Mouse (Mus musculus) hindbrain, embryonic 13.5 days (tissue): ENCODE measurements around the gene Lrp11. TPM values are rescaled to one million over a fixed set of nuclear protein-coding genes. Genes with fewer than 3 reads are reported as not detected.
"Not testable (repeated sequence)": the region's sequence is repeated elsewhere in the genome, so short reads cannot be mapped to it uniquely, and the experiment has no call there.

Experiments used
- ATAC-seq: fragments of 200-750 bp; cut with Nextera tagmentation; 2 replicates; pipeline ENCODE4 v1.8.0; 2017; ENCODE audit warnings: moderate TSS enrichment; ENCODE audit not compliant: low FRiP score
- H3K27ac ChIP-seq: fragments of 300-500 bp; sonication (generic); 2 replicates; pipeline ENCODE4 v1.5.1; 2015; ENCODE audit warnings: inconsistent platforms, mild to moderate bottlenecking, moderate library complexity
- H3K27me3 ChIP-seq: fragments of 300-500 bp; sonication (generic); 2 replicates; pipeline ENCODE4 v1.6.1; 2015; ENCODE audit warnings: mild to moderate bottlenecking, inconsistent platforms
- H3K36me3 ChIP-seq: fragments of 300-500 bp; sonication (generic); 2 replicates; pipeline ENCODE4 v1.6.1; 2015; ENCODE audit warnings: mild to moderate bottlenecking, inconsistent platforms
- H3K4me1 ChIP-seq: fragments of 300-500 bp; sonication (generic); replicated peaks from 2 replicates; pipeline ENCODE4 v1.6.1; 2015; ENCODE audit warnings: inconsistent platforms
- H3K4me2 ChIP-seq: fragments of 300-500 bp; sonication (generic); 2 replicates; pipeline ENCODE4 v1.6.1; 2015; ENCODE audit warnings: inconsistent platforms, mild to moderate bottlenecking, moderate library complexity
- H3K4me3 ChIP-seq: fragments of 300-500 bp; sonication (generic); 2 replicates; pipeline ENCODE4 v1.5.1; 2015; ENCODE audit warnings: mild to moderate bottlenecking, inconsistent platforms
- H3K9ac ChIP-seq: fragments of 300-500 bp; sonication (generic); 2 replicates; pipeline ENCODE4 v1.6.1; 2015; ENCODE audit warnings: mild to moderate bottlenecking, inconsistent platforms
- H3K9me3 ChIP-seq: fragments of 300-500 bp; sonication (generic); 2 replicates; pipeline ENCODE4 v1.6.1; 2016; ENCODE audit warnings: inconsistent platforms
- WGBS: fragments of 180-500 bp; shearing (Covaris S2); methylation state at CpG from one replicate; pipeline ENCODE4 v1.1.7; 2015; 5-methylcytosine and 5-hydroxymethylcytosine counted together
- polyA plus RNA-seq: library from polyadenylated mRNA; unstranded; fragments of >200 nt; fragmentation: Nextera tagmentation; extraction: Ambion mirVana; gene quantifications from 2 replicates; pipeline ENCODE4 v1.2.1, GENCODE M21; 2015

Lrp11 gene
- polyA plus RNA-seq, 1 experiment from 2014 or later: 23.4 TPM

GRCm38 (mm10) chr10:7605168-7605567 is 15.6 kb downstream of the Lrp11 start:
- 74% methylated on average over 2 of the region's 2 CpGs for WGBS
- no peaks in the 10 kb centered on the region for H3K9me3 ChIP-seq
- ATAC-seq: no peak
- H3K9ac ChIP-seq: no peak overlapping the region
- peaks cover 27% of the 10 kb centered on the region for H3K36me3 ChIP-seq
- no peak overlapping the region for H3K4me2 ChIP-seq
- H3K27me3 ChIP-seq: no peaks in the 10 kb centered on the region
- H3K4me3 ChIP-seq: no peak overlapping the region
- no peaks in the 10 kb centered on the region for H3K4me1 ChIP-seq
- no peak overlapping the region for H3K27ac ChIP-seq

- Histone ChIP-seq H3K27me3 (no peaks in the 10 kb centered on the region), H3K4me3 (no peak overlapping the region), H3K4me1 (no peaks in the 10 kb centered on the region), H3K27ac (no peak overlapping the region), H3K36me3 (peaks cover 38% of the 10 kb centered on the region), H3K4me2 (no peak overlapping the region), H3K9ac (no peak overlapping the region), H3K9me3 (no peaks in the 10 kb centered on the region)
- no peak for ATAC-seq
- WGBS: 95% methylated on average over 2 of the region's 2 CpGs
Measured at GRCm38 (mm10) chr10:7606437-7606836, 16.8 kb downstream of the Lrp11 start.

- Histone ChIP-seq H3K9ac (no peak overlapping the region), H3K27ac (no peak overlapping the region), H3K27me3 (no peaks in the 10 kb centered on the region), H3K36me3 (peaks cover 36% of the 10 kb centered on the region), H3K4me1 (no peaks in the 10 kb centered on the region), H3K4me3 (no peak overlapping the region), H3K9me3 (no peaks in the 10 kb centered on the region), H3K4me2 (no peak overlapping the region)
- 93% methylated on average over 17 of the region's 17 CpGs for WGBS
- no peak for ATAC-seq
Measured at GRCm38 (mm10) chr10:7608611-7609010, 19.0 kb downstream of the Lrp11 start.

- Histone ChIP-seq H3K27me3 (no peaks in the 10 kb centered on the region), H3K36me3 (peaks cover 41% of the 10 kb centered on the region), H3K4me1 (no peaks in the 10 kb centered on the region), H3K27ac (no peak overlapping the region), H3K9me3 (peaks cover 5% of the 10 kb centered on the region), H3K4me2 (no peak overlapping the region), H3K9ac (no peak overlapping the region), H3K4me3 (no peak overlapping the region)
- WGBS: 63% methylated on average over 6 of the region's 6 CpGs
- ATAC-seq: no peak
Measured at GRCm38 (mm10) chr10:7611647-7612046, 22.0 kb downstream of the Lrp11 start.

GRCm38 (mm10) chr10:7612210-7612609 is 22.6 kb downstream of the Lrp11 start:
- H3K4me2 ChIP-seq, H3K27ac ChIP-seq, H3K4me3 ChIP-seq, H3K9me3 ChIP-seq, H3K27me3 ChIP-seq, H3K9ac ChIP-seq, ATAC-seq, H3K4me1 ChIP-seq: not testable (repeated sequence)
- peaks cover 47% of the 10 kb centered on the region for H3K36me3 ChIP-seq

- Histone ChIP-seq H3K9ac (no peak overlapping the region), H3K27me3 (no peaks in the 10 kb centered on the region), H3K27ac (no peak overlapping the region), H3K36me3 (peaks cover 33% of the 10 kb centered on the region), H3K4me1 (no peaks in the 10 kb centered on the region), H3K9me3 (peaks cover 5% of the 10 kb centered on the region), H3K4me3 (no peak overlapping the region), H3K4me2 (no peak overlapping the region)
- no peak for ATAC-seq
- 84% methylated on average over 8 of the region's 8 CpGs for WGBS
Measured at GRCm38 (mm10) chr10:7614834-7615233, 25.2 kb downstream of the Lrp11 start.

GRCm38 (mm10) chr10:7617146-7617545 is 27.5 kb downstream of the Lrp11 start:
- H3K4me2 ChIP-seq, H3K4me3 ChIP-seq, H3K27me3 ChIP-seq, ATAC-seq, H3K9ac ChIP-seq, H3K4me1 ChIP-seq, H3K27ac ChIP-seq, H3K9me3 ChIP-seq: not testable (repeated sequence)
- WGBS: 87% methylated on average over 11 of the region's 11 CpGs
- peaks cover 22% of the 10 kb centered on the region for H3K36me3 ChIP-seq

GRCm38 (mm10) chr10:7617556-7617955 is 28.0 kb downstream of the Lrp11 start:
- H3K4me1 ChIP-seq, ATAC-seq, H3K27ac ChIP-seq, H3K9ac ChIP-seq, H3K9me3 ChIP-seq, H3K4me3 ChIP-seq, H3K4me2 ChIP-seq, H3K27me3 ChIP-seq: not testable (repeated sequence)
- WGBS: 25% methylated on average over 3 of the region's 3 CpGs
- peaks cover 26% of the 10 kb centered on the region for H3K36me3 ChIP-seq

- peak; percentile 54; the same call in 1 of the 2 replicates for ATAC-seq
- Histone ChIP-seq H3K4me3 (no peak overlapping the region), H3K4me2 (no peak overlapping the region), H3K9me3 (peaks cover 1% of the 10 kb centered on the region), H3K27me3 (no peaks in the 10 kb centered on the region), H3K27ac (no peak overlapping the region), H3K9ac (no peak overlapping the region), H3K36me3 (peaks cover 36% of the 10 kb centered on the region), H3K4me1 (no peaks in the 10 kb centered on the region)
- WGBS: 61% methylated on average over 3 of the region's 5 CpGs
Measured at GRCm38 (mm10) chr10:7619821-7620241, 30.2 kb downstream of the Lrp11 start.

- 68% methylated on average over 5 of the region's 5 CpGs for WGBS
- Histone ChIP-seq H3K27me3 (no peaks in the 10 kb centered on the region), H3K4me1 (no peaks in the 10 kb centered on the region), H3K9ac (no peak overlapping the region), H3K9me3 (no peaks in the 10 kb centered on the region), H3K4me3 (no peak overlapping the region), H3K36me3 (peaks cover 33% of the 10 kb centered on the region), H3K27ac (no peak overlapping the region), H3K4me2 (no peak overlapping the region)
- ATAC-seq: no peak
Measured at GRCm38 (mm10) chr10:7620723-7621122, 31.1 kb downstream of the Lrp11 start.

- 94% methylated on average over 3 of the region's 3 CpGs for WGBS
- Histone ChIP-seq H3K4me2 (no peak overlapping the region), H3K27me3 (no peaks in the 10 kb centered on the region)
Measured at GRCm38 (mm10) chr10:7622378-7622777, 32.8 kb downstream of the Lrp11 start.

GRCm38 (mm10) chr10:7623861-7624518 is 34.4 kb downstream of the Lrp11 start:
- no peak overlapping the region for H3K9ac ChIP-seq
- no peaks in the 10 kb centered on the region for H3K9me3 ChIP-seq
- peaks cover 45% of the 10 kb centered on the region for H3K36me3 ChIP-seq
- 97% methylated on average over 3 of the region's 3 CpGs for WGBS
- H3K4me3 ChIP-seq: no peak overlapping the region
- no peak overlapping the region for H3K4me2 ChIP-seq
- H3K27ac ChIP-seq: no peak overlapping the region
- no peaks in the 10 kb centered on the region for H3K4me1 ChIP-seq
- H3K27me3 ChIP-seq: no peaks in the 10 kb centered on the region
- no peak for ATAC-seq

More at GRCm38 (mm10) chr10:7622378-7622777, 32.8 kb downstream of the Lrp11 start:
- H3K9me3 ChIP-seq: no peaks in the 10 kb centered on the region
- H3K36me3 ChIP-seq: peaks cover 32% of the 10 kb centered on the region
- no peaks in the 10 kb centered on the region for H3K4me1 ChIP-seq
- H3K9ac ChIP-seq: no peak overlapping the region
- no peak overlapping the region for H3K4me3 ChIP-seq
- no peak for ATAC-seq
- no peak overlapping the region for H3K27ac ChIP-seq

GRCm38 (mm10) chr10:7629092-7629491 is 39.5 kb downstream of the Lrp11 start:
- no peak for ATAC-seq
- no peaks in the 10 kb centered on the region for H3K4me1 ChIP-seq
- 96% methylated on average over 4 of the region's 4 CpGs for WGBS
- no peak overlapping the region for H3K4me2 ChIP-seq
- no peaks in the 10 kb centered on the region for H3K27me3 ChIP-seq
- no peak overlapping the region for H3K27ac ChIP-seq
- H3K4me3 ChIP-seq: no peak overlapping the region
- H3K9me3 ChIP-seq: no peaks in the 10 kb centered on the region
- peaks cover 57% of the 10 kb centered on the region for H3K36me3 ChIP-seq
- H3K9ac ChIP-seq: no peak overlapping the region
